Mouse (Mus musculus) liver, embryonic 14.5 days (tissue): Measurements from ENCODE around the gene Golph3l. TPM values are rescaled to one million over a fixed set of nuclear protein-coding genes. Genes with fewer than 3 reads are reported as not detected.
"Not testable (repeated sequence)": the region's sequence is repeated elsewhere in the genome, so short reads cannot be mapped to it uniquely, and the experiment has no call there.

Source experiments
- ATAC-seq: fragments of 200-750 bp; cut with Nextera tagmentation; 2 replicates; pipeline ENCODE4 v1.8.0; 2017; ENCODE audit warnings: moderate number of reproducible peaks, mild to moderate bottlenecking, moderate library complexity; ENCODE audit not compliant: insufficient read depth
- DNase-seq, 3 experiments: peaks; one replicate each; pipeline ENCODE4 v3.0.0-alpha.2; 2012 to 2013; ENCODE audit warnings: low read depth in 3 of 3, low spot score in 3 of 3
- H3K27ac ChIP-seq: fragments of 300-500 bp; sonication (generic); 2 replicates; pipeline ENCODE4 v1.5.1; 2014; ENCODE audit warnings: moderate library complexity, mild to moderate bottlenecking, control low read depth, inconsistent platforms
- H3K27me3 ChIP-seq: fragments of 300-500 bp; sonication (generic); 2 replicates; pipeline ENCODE4 v1.6.1; 2014; ENCODE audit warnings: mild to moderate bottlenecking, low read length, moderate library complexity; ENCODE audit not compliant: control insufficient read depth, insufficient read depth
- H3K36me3 ChIP-seq: fragments of 300-500 bp; sonication (generic); replicated peaks from 2 replicates; pipeline ENCODE4 v1.6.1; 2014; ENCODE audit warnings: low read depth; ENCODE audit not compliant: control insufficient read depth, insufficient read depth
- H3K4me1 ChIP-seq, 2 experiments: fragments of 200-500 bp in 1 of 2; fragments of 300-500 bp in 1 of 2; sonication (generic) in 1 of 2; replicated peaks; 2 replicates each; pipeline ENCODE4 v1.6.1; 2012 to 2014; ENCODE audit warnings: antibody characterized with exemption in 1 of 2, inconsistent platforms in 1 of 2, low read length in 1 of 2; ENCODE audit not compliant: control insufficient read depth in 2 of 2, insufficient read depth in 2 of 2
- H3K4me2 ChIP-seq: fragments of 300-500 bp; sonication (generic); 2 replicates; pipeline ENCODE4 v1.6.1; 2014; ENCODE audit warnings: low read depth, mild to moderate bottlenecking, control low read depth, moderate library complexity
- H3K4me3 ChIP-seq, 2 experiments: fragments of 200-500 bp in 1 of 2; fragments of 300-500 bp in 1 of 2; sonication (generic) in 1 of 2; 2 replicates each; pipeline ENCODE4 v1.5.1; 2012 to 2014; ENCODE audit warnings: low read depth in 2 of 2, low read length in 2 of 2, mild to moderate bottlenecking in 2 of 2, control low read depth in 1 of 2, inconsistent platforms in 1 of 2, moderate library complexity in 1 of 2; ENCODE audit not compliant: insufficient read depth in 1 of 2
- H3K9ac ChIP-seq: fragments of 300-500 bp; sonication (generic); replicated peaks from 2 replicates; pipeline ENCODE4 v1.6.1; 2014; ENCODE audit warnings: mild to moderate bottlenecking, control low read depth, moderate library complexity
- H3K9me3 ChIP-seq: fragments of 300-500 bp; sonication (generic); 2 replicates; pipeline ENCODE4 v1.6.1; 2016; ENCODE audit warnings: low read length, mixed read lengths; ENCODE audit not compliant: control insufficient read depth
- CTCF ChIP-seq: IDR thresholded peaks from 2 replicates; pipeline ENCODE4 v1.5.1; 2016; ENCODE audit warnings: antibody characterized with exemption, low read depth, control low read depth
- EP300 ChIP-seq: IDR thresholded peaks from 2 replicates; pipeline ENCODE4 v1.6.1; 2016; ENCODE audit warnings: antibody characterized with exemption, low read depth
- WGBS: fragments of 180-500 bp; shearing (Covaris S2); extraction: QIAGEN DNeasy Blood & Tissue Kit; methylation state at CpG from one replicate; pipeline ENCODE4 v1.1.7; 2014; ENCODE audit not compliant: insufficient replicate concordance; 5-methylcytosine and 5-hydroxymethylcytosine counted together
- polyA plus RNA-seq, 2 experiments: library from polyadenylated mRNA; depleted of rRNA in 1 of 2; stranded (reverse) in 1 of 2; unstranded in 1 of 2; fragments of >200 nt; fragmentation: Nextera tagmentation in 1 of 2; extraction: Ambion mirVana in 1 of 2; gene quantifications; 2 replicates each; pipeline versions ENCODE4 v1.2.1 to v1.2.3; 2012 to 2014

Gene Golph3l
- 10.9 and 17.1 TPM in 2 replicates for polyA plus RNA-seq (2012; rRNA removed)
- polyA plus RNA-seq (2014; fragmentation: Nextera tagmentation; extraction: Ambion mirVana), result 32.6 and 38.5 TPM in 2 replicates

- Histone ChIP-seq H3K4me3 (peak within 1 kb of the TSS; percentile 75 to 100), H3K27ac (peak within 1 kb of the TSS; percentile 96), H3K4me1 (peaks cover 7 to 12% of the 10 kb centered on the region in 2 experiments), H3K36me3 (peaks cover 25% of the 10 kb centered on the region), H3K9me3 (no peaks in the 10 kb centered on the region), H3K27me3 (no peaks in the 10 kb centered on the region), H3K4me2 (peak within 1 kb of the TSS; percentile 77), H3K9ac (peak within 1 kb of the TSS; percentile 76)
- ATAC-seq (peak; percentile 100), DNase-seq (peak; percentile 98 to 99 (median 98))
- TF ChIP-seq CTCF (peak; percentile 17; the same call in 1 of the 2 replicates), EP300 (no peak)
- under 1% methylated on average over 12 of the region's 12 CpGs for WGBS
These were observed at the start of gene Golph3l for GRCm38 (mm10) chr3:95588604-95589086. Golph3l (plus strand) TSS chr3:95588934.

GRCm38 (mm10) chr3:95538936-95539335 lies 49.8 kb upstream of the Golph3l start:
- DNase-seq, result no peak

GRCm38 (mm10) chr3:95539837-95540236 lies 48.9 kb upstream of the Golph3l start:
- Histone ChIP-seq H3K4me2 (no peak overlapping the region), H3K36me3 (no peaks in the 10 kb centered on the region), H3K4me1 (no peaks in the 10 kb centered on the region), H3K9ac (no peak overlapping the region), H3K4me3 (no peak overlapping the region), H3K27ac (no peak overlapping the region), H3K27me3 (peaks cover 3% of the 10 kb centered on the region; the same call in 1 of the 2 replicates), H3K9me3 (no peaks in the 10 kb centered on the region)
- WGBS, result 76% methylated on average over 4 of the region's 4 CpGs
- TF ChIP-seq CTCF (no peak), EP300 (no peak)
- no peak for ATAC-seq
- no peak for DNase-seq

More at GRCm38 (mm10) chr3:95538936-95539335, 49.8 kb upstream of the Golph3l start:
- no peak overlapping the region for H3K4me2 ChIP-seq
- TF ChIP-seq EP300 (no peak), CTCF (no peak)
- H3K4me1 ChIP-seq, result no peaks in the 10 kb centered on the region
- H3K27ac ChIP-seq, result no peak overlapping the region
- H3K27me3 ChIP-seq, result peaks cover 3% of the 10 kb centered on the region; the same call in 1 of the 2 replicates
- no peaks in the 10 kb centered on the region for H3K9me3 ChIP-seq
- H3K36me3 ChIP-seq, result no peaks in the 10 kb centered on the region
- H3K4me3 ChIP-seq, result no peak overlapping the region
- no peak overlapping the region for H3K9ac ChIP-seq
- no peak for ATAC-seq
- WGBS, result 79% methylated on average over 10 of the region's 10 CpGs

- not testable (repeated sequence) for H3K9me3 ChIP-seq, H3K4me2 ChIP-seq, H3K4me1 ChIP-seq, H3K9ac ChIP-seq, H3K27me3 ChIP-seq, H3K36me3 ChIP-seq, DNase-seq, H3K27ac ChIP-seq, ATAC-seq, H3K4me3 ChIP-seq
- 44% methylated on average over 2 of the region's 2 CpGs for WGBS
These were observed 47.5 kb upstream of the Golph3l start for GRCm38 (mm10) chr3:95541186-95541585.

GRCm38 (mm10) chr3:95542171-95542570 lies 46.6 kb upstream of the Golph3l start:
- no peak for TF ChIP-seq EP300
- ATAC-seq (no peak), DNase-seq (no peak)
- Histone ChIP-seq H3K4me1 (no peaks in the 10 kb centered on the region), H3K4me2 (no peak overlapping the region), H3K9ac (no peak overlapping the region), H3K27ac (no peak overlapping the region), H3K9me3 (no peaks in the 10 kb centered on the region), H3K4me3 (no peak overlapping the region), H3K27me3 (no peaks in the 10 kb centered on the region; the same call in 1 of the 2 replicates), H3K36me3 (no peaks in the 10 kb centered on the region)
